Mouse (Mus musculus): ENCODE data around the gene Naif1. TPM values are rescaled to one million over a fixed set of nuclear protein-coding genes. Genes with fewer than 3 reads are reported as not detected.

Naif1 gene
- total and polyA plus RNA-seq, 3 experiments: 2.7 to 6.5 (median 3.5) TPM

- Histone ChIP-seq H3K27ac (ENCODE audit: insufficient read depth, low read depth) (no peak overlapping the region), H3K4me3 (replicated peaks in 1 of 3; ENCODE audit: low read depth in 2 of 3, low read length in 2 of 3, poor library complexity in 1 of 3) (no peak overlapping the region), H3K9ac (ENCODE audit: insufficient read depth, low read depth) (no peak overlapping the region), H3K4me2 (ENCODE audit: insufficient read depth, low read depth, poor library complexity, severe bottlenecking) (no peak overlapping the region), H3K4me1 (ENCODE audit: control insufficient read depth in 1 of 2, insufficient read depth in 2 of 2) (peaks cover 7 to 30% of the 10 kb centered on the region in 2 experiments; a peak in 3 of 4 replicates), H3K9me3 (replicated peaks; ENCODE audit: low read length) (no peaks in the 10 kb centered on the region), H3K79me2 (replicated peaks; ENCODE audit: control insufficient read depth, extremely low read depth, insufficient read depth, poor library complexity, severe bottlenecking) (peaks cover 10% of the 10 kb centered on the region; the same call in 1 of the 2 replicates), H3K27me3 (replicated peaks) (no peaks in the 10 kb centered on the region), H3K36me3 (replicated peaks in 1 of 2; ENCODE audit: control insufficient read depth in 1 of 2, insufficient read depth in 1 of 2, low read length in 1 of 2) (peaks cover 0 to 29% of the 10 kb centered on the region in 2 experiments)
- no peak for DNase-seq (ENCODE audit: extremely low read depth)
- TF ChIP-seq NELFE (IDR thresholded peaks at IDR 0.05; ENCODE audit: low read depth, low read length): no peak
- TF ChIP-seq ZMIZ1 (IDR thresholded peaks at IDR 0.05; ENCODE audit: low read depth, low read length): no peak
- in situ Hi-C loops (cut with MboI; ENCODE audit: low pct_ligation_motif_present, low pct_unique_long_range_greater_than_20kb, low sequenced_read_pairs) (no loop called here), dilution Hi-C loops (cut with MboI; ENCODE audit: extremely low pct_ligation_motif_present, extremely low pct_unique_long_range_greater_than_20kb, low sequenced_read_pairs) (no loop called here)
These were observed 12.6 kb upstream of the Naif1 start for GRCm38 (mm10) chr2:32437612-32438166.

DNA sequence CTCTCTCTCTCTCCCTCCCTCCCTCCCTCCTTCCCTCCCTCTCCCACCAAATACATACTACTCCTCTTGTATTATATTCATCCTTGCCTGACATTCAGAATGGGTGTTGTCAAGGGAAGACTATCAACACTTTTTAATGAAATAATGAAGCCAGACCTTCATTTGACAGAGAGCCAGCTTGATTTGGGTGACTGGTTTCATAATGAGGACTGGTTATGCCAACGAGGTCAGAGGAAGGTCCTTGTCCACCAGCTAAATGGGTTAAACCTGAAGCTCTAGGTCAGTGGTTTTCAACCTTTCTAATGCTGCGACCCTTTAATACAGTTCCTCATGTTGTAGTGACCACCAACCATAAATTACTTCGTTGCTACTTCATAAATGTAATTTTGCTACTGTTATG is 11.5 kb upstream of the Naif1 start:
- dilution Hi-C loops (cut with MboI; ENCODE audit: extremely low pct_ligation_motif_present, extremely low pct_unique_long_range_greater_than_20kb, low sequenced_read_pairs): no loop called here
- Histone ChIP-seq H3K9ac (ENCODE audit: insufficient read depth, low read depth) (no peak overlapping the region), H3K4me2 (ENCODE audit: insufficient read depth, low read depth, poor library complexity, severe bottlenecking) (peak overlapping the region; percentile 33; the same call in 1 of the 2 replicates), H3K9me3 (replicated peaks; ENCODE audit: low read length) (no peaks in the 10 kb centered on the region), H3K4me1 (ENCODE audit: control insufficient read depth in 1 of 2, insufficient read depth in 2 of 2) (peaks cover 7 to 30% of the 10 kb centered on the region in 2 experiments; a peak in 3 of 4 replicates), H3K4me3 (replicated peaks in 1 of 3; ENCODE audit: low read depth in 2 of 3, low read length in 2 of 3, poor library complexity in 1 of 3) (no peak overlapping the region), H3K27me3 (replicated peaks) (no peaks in the 10 kb centered on the region), H3K36me3 (replicated peaks in 1 of 2; ENCODE audit: control insufficient read depth in 1 of 2, insufficient read depth in 1 of 2, low read length in 1 of 2) (peaks cover 0 to 30% of the 10 kb centered on the region in 2 experiments), H3K79me2 (replicated peaks; ENCODE audit: control insufficient read depth, extremely low read depth, insufficient read depth, poor library complexity, severe bottlenecking) (peaks cover 10% of the 10 kb centered on the region; the same call in 1 of the 2 replicates), H3K27ac (ENCODE audit: insufficient read depth, low read depth) (no peak overlapping the region)
- TF ChIP-seq MAZ (IDR thresholded peaks at IDR 0.05; ENCODE audit: low read depth, low read length): no peak
- TF ChIP-seq CHD2 (IDR thresholded peaks at IDR 0.05; ENCODE audit: low read length): no peak
- no peak for TF ChIP-seq ZKSCAN1 (IDR thresholded peaks at IDR 0.05; ENCODE audit: borderline replicate concordance, low read depth, low read length)
- TF ChIP-seq POLR2A (IDR thresholded peaks at IDR 0.05; ENCODE audit: low read depth, low read length): no peak
- no peak for TF ChIP-seq ELF1 (IDR thresholded peaks at IDR 0.05; ENCODE audit: low read depth, low read length)
- TF ChIP-seq CTCF (conservative IDR thresholded peaks at IDR 0.05 in 1 of 2, IDR thresholded peaks at IDR 0.05 in 1 of 2; ENCODE audit: low read depth in 2 of 2, low read length in 2 of 2): no peak
- TF ChIP-seq GABPA (IDR thresholded peaks at IDR 0.05; ENCODE audit: insufficient replicate concordance, low read depth, low read length): no peak
- TF ChIP-seq SIN3A (IDR thresholded peaks at IDR 0.05; ENCODE audit: low read length): no peak
- TF ChIP-seq JUND (conservative IDR thresholded peaks at IDR 0.05; ENCODE audit: low read depth, low read length): no peak
- no peak for TF ChIP-seq HCFC1 (IDR thresholded peaks at IDR 0.05; ENCODE audit: low read depth, low read length)
- TF ChIP-seq RAD21 (IDR thresholded peaks at IDR 0.05; ENCODE audit: low read depth, low read length): no peak
- no peak for TF ChIP-seq MAX (IDR thresholded peaks at IDR 0.05; ENCODE audit: low read length)
- no peak for TF ChIP-seq RCOR1 (conservative IDR thresholded peaks at IDR 0.05; ENCODE audit: low read depth, low read length)
- TF ChIP-seq IRF4 (IDR thresholded peaks at IDR 0.05; ENCODE audit: low read depth, low read length): no peak
- no peak for TF ChIP-seq MYC (IDR thresholded peaks at IDR 0.05; ENCODE audit: low read depth, low read length)
- in situ Hi-C loops (cut with MboI; ENCODE audit: low pct_ligation_motif_present, low pct_unique_long_range_greater_than_20kb, low sequenced_read_pairs): no loop called here
- no peak for DNase-seq (ENCODE audit: extremely low read depth)

Measured in CH12.LX (cell line).